In genomic region chr10:81615486-81615885, GRCm38 (mm10) we compare ENCODE assay signal across 17 mouse cellular contexts. TPM values are rescaled to one million over a fixed set of nuclear protein-coding genes. Genes with fewer than 3 reads are reported as not detected.
A peak's percentile ranks its signal among the peaks of the same experiment; 100 is the strongest.
DNase-seq lines count a peak whose midpoint lies in the region; ATAC-seq and TF ChIP-seq lines count a peak whose summit lies in the region.
"Had no signal": no experiment of that assay in that cellular context is flagged by ENCODE, and none has a peak within 500 bp of the region (broad histone marks: within the 10 kb centered on the region; RNA-seq: fewer than 3 reads in every experiment).

No protein-coding gene starts in this region.

- 68% methylated on average over 6 of the region's 6 CpGs for WGBS in forebrain, postnatal 0 days
- 56% methylated on average over 6 of the region's 6 CpGs for WGBS in forebrain, embryonic 16.5 days
- 40% methylated on average over 6 of the region's 6 CpGs for WGBS in lung, embryonic 14.5 days
- WGBS in intestine, embryonic 16.5 days: 53% methylated on average over 6 of the region's 6 CpGs
- WGBS in midbrain, embryonic 13.5 days: 70% methylated on average over 6 of the region's 6 CpGs

- 0 out of 2 replicates have a peak, but pooled peaks cover 1% of the 10 kb centered on the region for H3K36me3 ChIP-seq in forebrain, postnatal 0 days (ENCODE audit: insufficient read depth)
- H3K36me3 ChIP-seq in forebrain, embryonic 16.5 days (ENCODE audit: control insufficient read depth, insufficient read depth): no peaks in the 10 kb centered on the region; the same call in 1 of the 2 replicates
- H3K36me3 ChIP-seq in lung, embryonic 14.5 days (ENCODE audit: insufficient read depth): no peaks in the 10 kb centered on the region
- H3K36me3 ChIP-seq in intestine, embryonic 16.5 days (ENCODE audit: control insufficient read depth, insufficient read depth, low read length): no peaks in the 10 kb centered on the region
- peaks cover 3% of the 10 kb centered on the region for H3K36me3 ChIP-seq in midbrain, embryonic 13.5 days

- no peak for DNase-seq in forebrain, postnatal 0 days
- DNase-seq in lung, embryonic 14.5 days: peak; percentile 55
- no peak for DNase-seq in lung, postnatal 14 days
- DNase-seq in yolk sac, embryonic 10.5 days (ENCODE audit: low spot score): peak; percentile 34
- DNase-seq in left cerebral cortex, postnatal 10 days (ENCODE audit: extremely low spot score in 1 of 2, low spot score in 2 of 2): no peak
- DNase-seq: adrenal gland, postnatal 10 days; cerebellum, postnatal 10 days; gastrocnemius, postnatal 10 days; heart, postnatal 14 days had no signal

- H3K9ac ChIP-seq in forebrain, postnatal 0 days: no peak overlapping the region
- no peak overlapping the region for H3K9ac ChIP-seq in forebrain, embryonic 16.5 days (replicated peaks; ENCODE audit: low read depth, low read length)
- no peak overlapping the region for H3K9ac ChIP-seq in lung, embryonic 14.5 days
- H3K9ac ChIP-seq in intestine, embryonic 16.5 days (ENCODE audit: low read depth, low read length): no peak overlapping the region
- no peak overlapping the region for H3K9ac ChIP-seq in midbrain, embryonic 13.5 days (replicated peaks)
- H3K9ac ChIP-seq: embryonic facial prominence, embryonic 15.5 days had no signal

- no peak for TF ChIP-seq CTCF in forebrain, postnatal 0 days (IDR thresholded peaks at IDR 0.05; ENCODE audit: low read depth)
- TF ChIP-seq CTCF in lung, embryonic 14.5 days (IDR thresholded peaks at IDR 0.05; ENCODE audit: low read depth): no peak

- no peaks in the 10 kb centered on the region for H3K9me3 ChIP-seq in forebrain, postnatal 0 days (ENCODE audit: low read length)
- H3K9me3 ChIP-seq in forebrain, embryonic 16.5 days (ENCODE audit: control insufficient read depth, low read length): no peaks in the 10 kb centered on the region
- no peaks in the 10 kb centered on the region for H3K9me3 ChIP-seq in lung, embryonic 14.5 days (ENCODE audit: low read depth, low read length)
- H3K9me3 ChIP-seq in intestine, embryonic 16.5 days (ENCODE audit: control insufficient read depth, low read length): peaks cover 2% of the 10 kb centered on the region; the same call in 1 of the 2 replicates
- no peaks in the 10 kb centered on the region for H3K9me3 ChIP-seq in midbrain, embryonic 13.5 days
- H3K9me3 ChIP-seq: embryonic facial prominence, embryonic 15.5 days had no signal

- no peak overlapping the region for H3K4me2 ChIP-seq in forebrain, postnatal 0 days (ENCODE audit: low read depth)
- no peak overlapping the region for H3K4me2 ChIP-seq in forebrain, embryonic 16.5 days (ENCODE audit: low read length)
- H3K4me2 ChIP-seq in lung, embryonic 14.5 days: no peak overlapping the region
- H3K4me2 ChIP-seq in intestine, embryonic 16.5 days (ENCODE audit: low read depth, low read length): no peak overlapping the region
- no peak overlapping the region for H3K4me2 ChIP-seq in midbrain, embryonic 13.5 days (replicated peaks)
- H3K4me2 ChIP-seq: embryonic facial prominence, embryonic 15.5 days; midbrain, embryonic 11.5 days had no signal

- no peaks in the 10 kb centered on the region for H3K27me3 ChIP-seq in forebrain, postnatal 0 days (ENCODE audit: insufficient read depth, low read length)
- H3K27me3 ChIP-seq in forebrain, embryonic 16.5 days (replicated peaks; ENCODE audit: control insufficient read depth, insufficient read depth, low read length): no peaks in the 10 kb centered on the region
- no peaks in the 10 kb centered on the region for H3K27me3 ChIP-seq in lung, embryonic 14.5 days (ENCODE audit: insufficient read depth, low read length)
- H3K27me3 ChIP-seq in intestine, embryonic 16.5 days (replicated peaks; ENCODE audit: control insufficient read depth, insufficient read depth, low read length): no peaks in the 10 kb centered on the region
- H3K27me3 ChIP-seq in midbrain, embryonic 13.5 days: peaks cover 5% of the 10 kb centered on the region; the same call in 1 of the 2 replicates
- H3K27me3 ChIP-seq: embryonic facial prominence, embryonic 15.5 days had no signal

- intact Hi-C loops in left cerebral cortex, postnatal 10 days (cut with DNase I): no loop called here

- no peaks in the 10 kb centered on the region for H3K4me1 ChIP-seq in forebrain, postnatal 0 days (ENCODE audit: insufficient read depth)
- H3K4me1 ChIP-seq in forebrain, embryonic 16.5 days (replicated peaks; ENCODE audit: control insufficient read depth, insufficient read depth, low read length): no peaks in the 10 kb centered on the region
- H3K4me1 ChIP-seq in lung, embryonic 14.5 days (ENCODE audit: insufficient read depth): no peaks in the 10 kb centered on the region
- H3K4me1 ChIP-seq in intestine, embryonic 16.5 days (ENCODE audit: control insufficient read depth, insufficient read depth, low read length): 0 out of 2 replicates have a peak, but pooled peaks cover 4% of the 10 kb centered on the region
- no peaks in the 10 kb centered on the region for H3K4me1 ChIP-seq in midbrain, embryonic 13.5 days (replicated peaks)
- H3K4me1 ChIP-seq: embryonic facial prominence, embryonic 15.5 days had no signal

- H3K27ac ChIP-seq in forebrain, postnatal 0 days (ENCODE audit: low read depth, low read length): no peak overlapping the region
- H3K27ac ChIP-seq in forebrain, embryonic 16.5 days (ENCODE audit: low read length): no peak overlapping the region
- H3K27ac ChIP-seq in lung, embryonic 14.5 days (ENCODE audit: low read depth): no peak overlapping the region
- H3K27ac ChIP-seq in intestine, embryonic 16.5 days (ENCODE audit: low read length): no peak overlapping the region
- no peak overlapping the region for H3K27ac ChIP-seq in midbrain, embryonic 13.5 days
- H3K27ac ChIP-seq: embryonic facial prominence, embryonic 15.5 days had no signal

- ATAC-seq in forebrain, postnatal 0 days: peak; percentile 38; the same call in 1 of the 2 replicates
- no peak for ATAC-seq in forebrain, embryonic 16.5 days
- ATAC-seq in lung, embryonic 14.5 days (ENCODE audit: insufficient read depth): peak; percentile 59
- peak; percentile 29; the same call in 1 of the 2 replicates for ATAC-seq in intestine, embryonic 16.5 days
- no peak for ATAC-seq in midbrain, embryonic 13.5 days
- ATAC-seq: forebrain, embryonic 14.5 days; hindbrain, embryonic 16.5 days; lung, postnatal 0 days had no signal

- H3K4me3 ChIP-seq in forebrain, postnatal 0 days (ENCODE audit: low read depth, low read length): no peak overlapping the region
- H3K4me3 ChIP-seq in forebrain, embryonic 16.5 days (replicated peaks; ENCODE audit: low read length): no peak overlapping the region
- no peak overlapping the region for H3K4me3 ChIP-seq in lung, embryonic 14.5 days (ENCODE audit: low read depth, low read length)
- no peak overlapping the region for H3K4me3 ChIP-seq in intestine, embryonic 16.5 days (ENCODE audit: low read length)
- no peak overlapping the region for H3K4me3 ChIP-seq in midbrain, embryonic 13.5 days (replicated peaks)
- H3K4me3 ChIP-seq: embryonic facial prominence, embryonic 15.5 days had no signal

RNA-seq across cellular contexts. Expression of gene BC025920, which starts 9.4 kb away (rescaled TPM):
- 3.8 and 4.7 TPM in 2 replicates for total RNA-seq in forebrain, postnatal 0 days (2014; rRNA removed)
- polyA plus RNA-seq in forebrain, postnatal 0 days (2015; fragmentation: Nextera tagmentation; extraction: Ambion mirVana): 1.4 TPM in 2 replicates
- polyA plus RNA-seq in forebrain, embryonic 16.5 days (2015; fragmentation: Nextera tagmentation; extraction: Ambion mirVana): 2.7 and 3.4 TPM in 2 replicates
- polyA plus RNA-seq in lung, embryonic 14.5 days (2014; fragmentation: Nextera tagmentation; extraction: Ambion mirVana): 0.58 and 0.61 TPM in 2 replicates
- 0.61 and 1.2 TPM in 2 replicates for polyA plus RNA-seq in intestine, embryonic 16.5 days (2015; fragmentation: Nextera tagmentation; extraction: Ambion mirVana)
- total RNA-seq in left cerebral cortex, postnatal 10 days (2021): 1 to 10 TPM; 1.9 to 2.2 TPM
- polyA plus RNA-seq in midbrain, embryonic 13.5 days (2015; fragmentation: Nextera tagmentation; extraction: Ambion mirVana): 2.9 and 3.0 TPM in 2 replicates

RNA-seq across cellular contexts. Expression of gene Sirt6, which starts 12.1 kb away (rescaled TPM):
- total RNA-seq in forebrain, postnatal 0 days (2014; rRNA removed): 18.0 and 25.2 TPM in 2 replicates
- polyA plus RNA-seq in forebrain, postnatal 0 days (2015; fragmentation: Nextera tagmentation; extraction: Ambion mirVana): 30.8 and 33.4 TPM in 2 replicates
- polyA plus RNA-seq in forebrain, embryonic 16.5 days (2015; fragmentation: Nextera tagmentation; extraction: Ambion mirVana): 51.4 and 55.1 TPM in 2 replicates
- 35.8 and 39.3 TPM in 2 replicates for polyA plus RNA-seq in lung, embryonic 14.5 days (2014; fragmentation: Nextera tagmentation; extraction: Ambion mirVana)
- 29.3 and 29.5 TPM in 2 replicates for polyA plus RNA-seq in intestine, embryonic 16.5 days (2015; fragmentation: Nextera tagmentation; extraction: Ambion mirVana)
- 10 to 100 TPM; 28.0 to 29.3 TPM for total RNA-seq in left cerebral cortex, postnatal 10 days (2021)
- 64.7 and 67.4 TPM in 2 replicates for polyA plus RNA-seq in midbrain, embryonic 13.5 days (2015; fragmentation: Nextera tagmentation; extraction: Ambion mirVana)

RNA-seq across cellular contexts. Expression of gene Ankrd24, which starts 12.9 kb away (rescaled TPM):
- total RNA-seq in forebrain, postnatal 0 days (2014; rRNA removed): 45.9 and 63.6 TPM in 2 replicates
- polyA plus RNA-seq in forebrain, postnatal 0 days (2015; fragmentation: Nextera tagmentation; extraction: Ambion mirVana): 11.4 and 13.0 TPM in 2 replicates
- 13.8 and 16.5 TPM in 2 replicates for polyA plus RNA-seq in forebrain, embryonic 16.5 days (2015; fragmentation: Nextera tagmentation; extraction: Ambion mirVana)
- 6.1 and 7.3 TPM in 2 replicates for polyA plus RNA-seq in lung, embryonic 14.5 days (2014; fragmentation: Nextera tagmentation; extraction: Ambion mirVana)
- polyA plus RNA-seq in intestine, embryonic 16.5 days (2015; fragmentation: Nextera tagmentation; extraction: Ambion mirVana): 8.2 and 8.7 TPM in 2 replicates
- total RNA-seq in left cerebral cortex, postnatal 10 days (2021): 10 to 100 TPM; 34.1 to 35.1 TPM
- polyA plus RNA-seq in midbrain, embryonic 13.5 days (2015; fragmentation: Nextera tagmentation; extraction: Ambion mirVana): 8.5 and 9.3 TPM in 2 replicates

RNA-seq across cellular contexts. Expression of gene Tle6, which starts 14.6 kb away (rescaled TPM):
- 8.7 and 14.1 TPM in 2 replicates for total RNA-seq in forebrain, postnatal 0 days (2014; rRNA removed)
- 4.2 and 5.1 TPM in 2 replicates for polyA plus RNA-seq in forebrain, postnatal 0 days (2015; fragmentation: Nextera tagmentation; extraction: Ambion mirVana)
- polyA plus RNA-seq in forebrain, embryonic 16.5 days (2015; fragmentation: Nextera tagmentation; extraction: Ambion mirVana): 3.5 and 3.7 TPM in 2 replicates
- polyA plus RNA-seq in lung, embryonic 14.5 days (2014; fragmentation: Nextera tagmentation; extraction: Ambion mirVana): 24.1 and 25.2 TPM in 2 replicates
- 21.0 and 22.7 TPM in 2 replicates for polyA plus RNA-seq in intestine, embryonic 16.5 days (2015; fragmentation: Nextera tagmentation; extraction: Ambion mirVana)
- total RNA-seq in left cerebral cortex, postnatal 10 days (2021): 1 to 10 TPM in 1 of 2 experiments, under 1 TPM in 1; 0.93 to 3.0 TPM
- polyA plus RNA-seq in midbrain, embryonic 13.5 days (2015; fragmentation: Nextera tagmentation; extraction: Ambion mirVana): 2.8 and 4.4 TPM in 2 replicates

RNA-seq across cellular contexts. Expression of gene Gm10778, which starts 33.4 kb away (rescaled TPM):
- total RNA-seq in forebrain, postnatal 0 days (2014; rRNA removed): 5.9 and 9.5 TPM in 2 replicates
- polyA plus RNA-seq in forebrain, postnatal 0 days (2015; fragmentation: Nextera tagmentation; extraction: Ambion mirVana): 2.3 and 3.4 TPM in 2 replicates
- polyA plus RNA-seq in forebrain, embryonic 16.5 days (2015; fragmentation: Nextera tagmentation; extraction: Ambion mirVana): 6.6 and 6.9 TPM in 2 replicates
- polyA plus RNA-seq in lung, embryonic 14.5 days (2014; fragmentation: Nextera tagmentation; extraction: Ambion mirVana): 4.0 and 4.7 TPM in 2 replicates
- polyA plus RNA-seq in intestine, embryonic 16.5 days (2015; fragmentation: Nextera tagmentation; extraction: Ambion mirVana): 3.3 and 3.6 TPM in 2 replicates
- total RNA-seq in left cerebral cortex, postnatal 10 days (2021): 1 to 10 TPM; 5.0 to 5.7 TPM
- polyA plus RNA-seq in midbrain, embryonic 13.5 days (2015; fragmentation: Nextera tagmentation; extraction: Ambion mirVana): 6.7 and 6.9 TPM in 2 replicates

Comparison
In these comparisons a context has a peak if more than half of its experiments do, and no peak if none do; other contexts are left out.
1. ATAC-seq: peak in forebrain, postnatal 0 days (single experiment), lung, embryonic 14.5 days (single experiment) and intestine, embryonic 16.5 days (single experiment); none in forebrain, embryonic 16.5 days (single experiment) and midbrain, embryonic 13.5 days (single experiment).
2. DNase-seq: peak in lung, embryonic 14.5 days (single experiment) and yolk sac, embryonic 10.5 days (single experiment); none in forebrain, postnatal 0 days (single experiment), lung, postnatal 14 days (single experiment) and left cerebral cortex, postnatal 10 days (0 of 2).